8 mouse cellular contexts compared by ENCODE assay signal in the genomic region with DNA sequence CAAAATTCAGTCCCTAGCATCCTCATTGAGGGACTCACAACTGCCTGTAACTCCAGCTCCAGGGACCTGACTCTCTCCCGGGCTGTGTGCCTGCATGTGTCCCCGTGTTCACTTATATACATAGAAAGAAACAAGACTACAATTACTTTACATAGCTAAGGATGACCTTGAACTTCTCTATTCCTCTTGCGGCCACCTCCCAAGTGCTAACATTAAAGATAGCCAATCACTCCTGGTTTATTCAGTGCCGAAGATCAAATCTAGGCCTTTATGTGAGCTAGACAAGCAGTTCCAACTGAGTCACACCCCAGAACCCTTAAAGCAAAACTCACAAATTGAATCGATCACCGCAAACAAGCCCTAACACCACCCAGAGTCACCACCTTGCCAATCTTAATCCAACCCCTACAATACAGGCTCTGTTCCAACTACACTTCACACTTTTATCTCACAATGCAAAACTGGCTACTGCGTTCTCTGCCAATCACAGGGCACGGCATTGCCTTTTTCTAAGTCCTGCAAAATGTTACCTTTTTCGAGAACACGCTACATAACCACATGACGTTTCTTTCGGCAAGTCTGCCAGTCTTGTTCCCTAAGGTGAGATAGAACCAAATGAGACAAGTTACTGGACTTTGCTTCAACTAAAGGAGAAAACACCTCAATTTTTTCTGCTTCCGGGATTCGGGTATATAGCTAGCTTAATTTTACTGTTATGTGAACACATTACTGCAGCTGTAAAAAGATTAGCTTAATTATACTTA. TPM values are rescaled to one million over a fixed set of nuclear protein-coding genes. Genes with fewer than 3 reads are reported as not detected.
DNase-seq lines count a peak whose midpoint lies in the region; ATAC-seq and TF ChIP-seq lines count a peak whose summit lies in the region.

No protein-coding gene starts in this region.

- no peak for TF ChIP-seq EP300 in ES-Bruce4 (IDR thresholded peaks at IDR 0.05; ENCODE audit: insufficient read depth, low read depth, low read length)

- H3K36me3 ChIP-seq in ES-Bruce4 (ENCODE audit: control insufficient read depth, insufficient read depth, low read length, poor library complexity, severe bottlenecking): peaks cover 49% of the 10 kb centered on the region
- H3K36me3 ChIP-seq in heart, embryonic 13.5 days: peaks cover 49% of the 10 kb centered on the region
- peaks cover 46% of the 10 kb centered on the region for H3K36me3 ChIP-seq in liver, embryonic 15.5 days (replicated peaks)

- H3K4me3 ChIP-seq in cerebellum, adult 2 months (replicated peaks; ENCODE audit: insufficient read depth, low read depth, low read length): peak overlapping the region; percentile 45
- H3K4me3 ChIP-seq in ES-Bruce4 (ENCODE audit: low read depth, low read length): peak overlapping the region; percentile 92
- peak overlapping the region; percentile 85 for H3K4me3 ChIP-seq in heart, embryonic 13.5 days
- H3K4me3 ChIP-seq in liver, embryonic 15.5 days (replicated peaks): peak overlapping the region; percentile 88

- no peak for ATAC-seq in heart, embryonic 13.5 days (ENCODE audit: extremely low read depth, insufficient number of reproducible peaks, low FRiP score, low TSS enrichment)
- no peak for ATAC-seq in liver, embryonic 15.5 days (ENCODE audit: insufficient read depth)

- TF ChIP-seq CTCF in cerebellum, adult 2 months (IDR thresholded peaks at IDR 0.05; ENCODE audit: borderline replicate concordance, insufficient read depth, low read depth, low read length): no peak
- no peak for TF ChIP-seq CTCF in ES-Bruce4 (IDR thresholded peaks at IDR 0.05; ENCODE audit: low read depth, low read length)

- peaks cover 13% of the 10 kb centered on the region for H3K4me1 ChIP-seq in cerebellum, adult 2 months (ENCODE audit: control insufficient read depth, insufficient read depth, low read length)
- H3K4me1 ChIP-seq in ES-Bruce4 (ENCODE audit: control insufficient read depth, insufficient read depth, low read length): no peaks in the 10 kb centered on the region
- H3K4me1 ChIP-seq in heart, embryonic 13.5 days: peaks cover 32% of the 10 kb centered on the region
- peaks cover 61% of the 10 kb centered on the region for H3K4me1 ChIP-seq in liver, embryonic 15.5 days (replicated peaks)

- no peak for TF ChIP-seq POLR2A in cerebellum, adult 2 months (IDR thresholded peaks at IDR 0.05; ENCODE audit: borderline replicate concordance, insufficient read depth, low read length)
- no peak for TF ChIP-seq POLR2A in ES-Bruce4 (IDR thresholded peaks at IDR 0.05; ENCODE audit: insufficient read depth, low read length)

- 66% methylated on average over 14 of the region's 14 CpGs for WGBS in cerebellum, adult 2 months
- WGBS in heart, embryonic 13.5 days: 51% methylated on average over 14 of the region's 14 CpGs
- WGBS in liver, embryonic 15.5 days (ENCODE audit: insufficient replicate concordance): 23% methylated on average over 14 of the region's 14 CpGs

- H3K27ac ChIP-seq in cerebellum, adult 2 months (ENCODE audit: insufficient read depth, low read length): no peak overlapping the region
- peak overlapping the region; percentile 72 for H3K27ac ChIP-seq in ES-Bruce4 (ENCODE audit: insufficient read depth, low read length)
- H3K27ac ChIP-seq in heart, embryonic 13.5 days (replicated peaks): no peak overlapping the region; the same call in 1 of the 2 replicates
- peak overlapping the region; percentile 91 for H3K27ac ChIP-seq in liver, embryonic 15.5 days (replicated peaks)

- H3K9me3 ChIP-seq in ES-Bruce4 (replicated peaks; ENCODE audit: control insufficient read depth, insufficient read depth, low read length, poor library complexity, severe bottlenecking): no peaks in the 10 kb centered on the region
- H3K9me3 ChIP-seq in heart, embryonic 13.5 days: no peaks in the 10 kb centered on the region
- no peaks in the 10 kb centered on the region for H3K9me3 ChIP-seq in liver, embryonic 15.5 days (replicated peaks)

- peak overlapping the region; percentile 77 for H3K9ac ChIP-seq in ES-Bruce4 (ENCODE audit: low read depth, poor library complexity, severe bottlenecking)
- H3K9ac ChIP-seq in heart, embryonic 13.5 days: peak overlapping the region; percentile 90
- peak overlapping the region; percentile 71 for H3K9ac ChIP-seq in liver, embryonic 15.5 days

- H3K4me2 ChIP-seq in heart, embryonic 13.5 days: peak overlapping the region; percentile 94
- H3K4me2 ChIP-seq in liver, embryonic 15.5 days: peak overlapping the region; percentile 88

- H3K27me3 ChIP-seq in cerebellum, adult 2 months (ENCODE audit: control insufficient read depth, insufficient read depth, low read length): no peaks in the 10 kb centered on the region
- H3K27me3 ChIP-seq in ES-Bruce4 (ENCODE audit: control insufficient read depth, insufficient read depth, low read length, poor library complexity, severe bottlenecking): no peaks in the 10 kb centered on the region
- no peaks in the 10 kb centered on the region for H3K27me3 ChIP-seq in heart, embryonic 13.5 days (replicated peaks)
- H3K27me3 ChIP-seq in liver, embryonic 15.5 days: no peaks in the 10 kb centered on the region

- no peak for DNase-seq in cerebellum, adult 2 months
- no peak for DNase-seq in cerebellum, postnatal 4 days (ENCODE audit: low spot score in 2 of 2)
- no peak for DNase-seq in urinary bladder, postnatal 10 days (ENCODE audit: low spot score)
- no peak for DNase-seq in cerebellum, postnatal 14 days
- no peak for DNase-seq in adrenal gland, adult 2 months

RNA-seq across cellular contexts. Expression of a gene that starts 1.1 kb away (rescaled TPM):
- polyA plus RNA-seq in cerebellum, adult 2 months (2012; rRNA removed): 83.8 and 87.0 TPM in 2 replicates
- 92.5 and 97.4 TPM in 2 replicates for polyA plus RNA-seq in ES-Bruce4 (2011; ENCODE audit: insufficient read depth, insufficient read length, low read depth, missing spikeins)
- polyA plus RNA-seq in heart, embryonic 13.5 days (2015; fragmentation: Nextera tagmentation; extraction: Ambion mirVana): 42.9 and 43.0 TPM in 2 replicates
- polyA plus RNA-seq in liver, embryonic 15.5 days (2015; fragmentation: Nextera tagmentation; extraction: Ambion mirVana): 31.0 and 33.3 TPM in 2 replicates
- total RNA-seq in adrenal gland, adult 2 months (2021): 10 to 100 TPM; 68.2 to 82.2 TPM
- polyA plus RNA-seq in adrenal gland, adult 2 months (2012; rRNA removed): 91.3 and 92.6 TPM in 2 replicates

RNA-seq across cellular contexts. Expression of a gene that starts 13.6 kb away (rescaled TPM):
- polyA plus RNA-seq in cerebellum, adult 2 months (2012; rRNA removed): not detected in 2 replicates
- not detected in 2 replicates for polyA plus RNA-seq in ES-Bruce4 (2011; ENCODE audit: insufficient read depth, insufficient read length, low read depth, missing spikeins)
- polyA plus RNA-seq in heart, embryonic 13.5 days (2015; fragmentation: Nextera tagmentation; extraction: Ambion mirVana): not detected in 2 replicates
- not detected in 2 replicates for polyA plus RNA-seq in liver, embryonic 15.5 days (2015; fragmentation: Nextera tagmentation; extraction: Ambion mirVana)
- total RNA-seq in adrenal gland, adult 2 months (2021): not detected
- polyA plus RNA-seq in adrenal gland, adult 2 months (2012; rRNA removed): not detected in 2 replicates

RNA-seq across cellular contexts. Expression of a gene that starts 18.9 kb away (rescaled TPM):
- 70.0 and 94.4 TPM in 2 replicates for polyA plus RNA-seq in cerebellum, adult 2 months (2012; rRNA removed)
- 0.50 and 0.90 TPM in 2 replicates for polyA plus RNA-seq in ES-Bruce4 (2011; ENCODE audit: insufficient read depth, insufficient read length, low read depth, missing spikeins)
- 0.86 and 0.88 TPM in 2 replicates for polyA plus RNA-seq in heart, embryonic 13.5 days (2015; fragmentation: Nextera tagmentation; extraction: Ambion mirVana)
- 5.2 and 5.3 TPM in 2 replicates for polyA plus RNA-seq in liver, embryonic 15.5 days (2015; fragmentation: Nextera tagmentation; extraction: Ambion mirVana)
- total RNA-seq in adrenal gland, adult 2 months (2021): 1 to 10 TPM; 1.6 to 2.2 TPM
- polyA plus RNA-seq in adrenal gland, adult 2 months (2012; rRNA removed): 1.2 and 2.2 TPM in 2 replicates

RNA-seq across cellular contexts. Expression of a gene that starts 33.5 kb away (rescaled TPM):
- polyA plus RNA-seq in cerebellum, adult 2 months (2012; rRNA removed): 34.3 and 41.0 TPM in 2 replicates
- polyA plus RNA-seq in ES-Bruce4 (2011; ENCODE audit: insufficient read depth, insufficient read length, low read depth, missing spikeins): 6.2 and 8.2 TPM in 2 replicates
- 2.2 and 3.5 TPM in 2 replicates for polyA plus RNA-seq in heart, embryonic 13.5 days (2015; fragmentation: Nextera tagmentation; extraction: Ambion mirVana)
- polyA plus RNA-seq in liver, embryonic 15.5 days (2015; fragmentation: Nextera tagmentation; extraction: Ambion mirVana): 0.09 and 0.13 TPM in 2 replicates
- 10 to 100 TPM; 15.9 to 21.7 TPM for total RNA-seq in adrenal gland, adult 2 months (2021)
- polyA plus RNA-seq in adrenal gland, adult 2 months (2012; rRNA removed): 25.3 and 30.7 TPM in 2 replicates

Comparison
In these comparisons a context has a peak if more than half of its experiments do, and no peak if none do; other contexts are left out.
1. H3K27ac ChIP-seq: peak in ES-Bruce4 (single experiment) and liver, embryonic 15.5 days (single experiment); none in cerebellum, adult 2 months (single experiment) and heart, embryonic 13.5 days (single experiment).
2. RNA of a gene that starts 18.9 kb away (polyA plus RNA-seq): 70.0 to 94.4 TPM in cerebellum, adult 2 months; 5.2 to 5.3 TPM in liver, embryonic 15.5 days, 1.2 to 2.2 TPM in adrenal gland, adult 2 months, 0.50 to 0.90 TPM in ES-Bruce4 and 0.86 to 0.88 TPM in heart, embryonic 13.5 days; every median in the first group is over 10 times any median in the second.
3. Peak in every context shown above with its lines, with median percentiles within 50 percentile points of each other: H3K4me3 ChIP-seq and H3K9ac ChIP-seq.